In genomic region chr10:127312356-127312676, GRCm38 (mm10) we compare ENCODE assay signal across 1 mouse cellular context.
TF ChIP-seq lines count a peak whose summit lies in the region.

No protein-coding gene starts in this region.

TF ChIP-seq in MEL, 35 proteins besides CTCF, POLR2A, EP300 and RAD21 (continued from another document):
- TF ChIP-seq TCF12 (IDR thresholded peaks at IDR 0.05; ENCODE audit: low read depth, low read length) (peak; percentile 40; the same call in 1 of the 2 replicates), TBP (IDR thresholded peaks at IDR 0.05; ENCODE audit: low read depth, low read length) (peak; percentile 77), SIN3A (IDR thresholded peaks at IDR 0.05; ENCODE audit: low read length) (peak; percentile 70), MAX (IDR thresholded peaks at IDR 0.05; ENCODE audit: low read length) (peak; percentile 69; the same call in 1 of the 2 replicates), CHD1 (IDR thresholded peaks at IDR 0.05; ENCODE audit: low read depth, low read length) (peak; percentile 68; the same call in 1 of the 2 replicates), MYC (IDR thresholded peaks at IDR 0.05; ENCODE audit: low read depth, low read length) (peak; percentile 87), SMC3 (IDR thresholded peaks at IDR 0.05; ENCODE audit: low read depth, low read length) (peak; percentile 65)
